ENCODE assay signal across 18 mouse cellular contexts in genomic region chr11:75200935-75201334, GRCm38 (mm10). TPM values are rescaled to one million over a fixed set of nuclear protein-coding genes. Genes with fewer than 3 reads are reported as not detected.
A peak's percentile ranks its signal among the peaks of the same experiment; 100 is the strongest.
DNase-seq lines count a peak whose midpoint lies in the region; ATAC-seq lines count a peak whose summit lies in the region.
"Had no signal": no experiment of that assay in that cellular context is flagged by ENCODE, and none has a peak within 500 bp of the region (broad histone marks: within the 10 kb centered on the region; RNA-seq: fewer than 3 reads in every experiment).

No protein-coding gene starts in this region.

- peaks cover 38% of the 10 kb centered on the region for H3K27me3 ChIP-seq in megakaryocyte, embryonic 14.5 days (replicated peaks)
- peaks cover 27% of the 10 kb centered on the region for H3K27me3 ChIP-seq in liver, embryonic 11.5 days (replicated peaks; ENCODE audit: control insufficient read depth, insufficient read depth, low read length)

- no peak for DNase-seq in frontal cortex, postnatal 25 days (ENCODE audit: low spot score in 2 of 2)
- DNase-seq in layer of hippocampus, adult 9-11 months: peak; percentile 83
- DNase-seq in right cerebral cortex, postnatal 25 days: peak; percentile 73
- DNase-seq in liver, embryonic 11.5 days (ENCODE audit: low spot score): no peak
- DNase-seq: adrenal gland, postnatal 25 days; gastrocnemius, postnatal 10 days; heart, adult 2 months; heart, postnatal 10 days; kidney, adult 9 months; kidney, postnatal 4 days; liver, embryonic 13.5 days had no signal

- H3K4me3 ChIP-seq in megakaryocyte, embryonic 14.5 days (replicated peaks): peak overlapping the region; percentile 20
- H3K4me3 ChIP-seq in liver, embryonic 11.5 days (ENCODE audit: low read depth, low read length): no peak overlapping the region
- H3K4me3 ChIP-seq: embryonic facial prominence, embryonic 12.5 days; forebrain, embryonic 15.5 days; heart, adult 2 months; hindbrain, embryonic 13.5 days; liver, embryonic 13.5 days; neural tube, embryonic 12.5 days had no signal

- no peak overlapping the region for H3K9ac ChIP-seq in liver, embryonic 11.5 days (ENCODE audit: low read depth, low read length)
- H3K9ac ChIP-seq: embryonic facial prominence, embryonic 12.5 days; forebrain, embryonic 15.5 days; liver, embryonic 13.5 days; neural tube, embryonic 12.5 days had no signal

- no peak overlapping the region for H3K27ac ChIP-seq in liver, embryonic 11.5 days (ENCODE audit: low read depth, low read length)
- H3K27ac ChIP-seq: embryonic facial prominence, embryonic 12.5 days; forebrain, embryonic 15.5 days; heart, adult 2 months; hindbrain, embryonic 13.5 days; liver, embryonic 13.5 days; neural tube, embryonic 12.5 days had no signal

- H3K4me1 ChIP-seq in megakaryocyte, embryonic 14.5 days: peaks cover 96% of the 10 kb centered on the region
- peaks cover 22% of the 10 kb centered on the region for H3K4me1 ChIP-seq in liver, embryonic 11.5 days (replicated peaks; ENCODE audit: control insufficient read depth, insufficient read depth, low read length)
- H3K4me1 ChIP-seq: forebrain, embryonic 15.5 days had no signal

- 91% methylated on average over 12 of the region's 12 CpGs for WGBS in liver, embryonic 11.5 days

- H3K36me3 ChIP-seq in megakaryocyte, embryonic 14.5 days (replicated peaks; ENCODE audit: low read length): no peaks in the 10 kb centered on the region
- H3K36me3 ChIP-seq in liver, embryonic 11.5 days (ENCODE audit: control insufficient read depth, insufficient read depth, low read length): no peaks in the 10 kb centered on the region
- H3K36me3 ChIP-seq: embryonic facial prominence, embryonic 12.5 days; forebrain, embryonic 15.5 days; hindbrain, embryonic 13.5 days; liver, embryonic 13.5 days; neural tube, embryonic 12.5 days had no signal

- no peak overlapping the region for H3K4me2 ChIP-seq in liver, embryonic 11.5 days
- H3K4me2 ChIP-seq: embryonic facial prominence, embryonic 12.5 days; forebrain, embryonic 15.5 days; hindbrain, embryonic 13.5 days; liver, embryonic 13.5 days; neural tube, embryonic 12.5 days had no signal

- ATAC-seq in frontal cortex, adult (ENCODE audit: low TSS enrichment): peak; percentile 50
- ATAC-seq in megakaryocyte, adult 5-6 weeks (ENCODE audit: poor library complexity, severe bottlenecking): no peak
- no peak for ATAC-seq in liver, embryonic 11.5 days (replicated peaks; ENCODE audit: low FRiP score)
- ATAC-seq: forebrain, embryonic 15.5 days had no signal

- peaks cover 5% of the 10 kb centered on the region; the same call in 1 of the 2 replicates for H3K9me3 ChIP-seq in megakaryocyte, embryonic 14.5 days
- no peaks in the 10 kb centered on the region for H3K9me3 ChIP-seq in liver, embryonic 11.5 days (ENCODE audit: control insufficient read depth, low read length)
- H3K9me3 ChIP-seq: embryonic facial prominence, embryonic 12.5 days; forebrain, embryonic 15.5 days; hindbrain, embryonic 13.5 days; liver, embryonic 13.5 days; neural tube, embryonic 12.5 days had no signal

RNA-seq across cellular contexts. Expression of gene Rtn4rl1, which starts 7.4 kb away (rescaled TPM):
- 0.29 TPM in 1 of 2 replicates, not detected in the other for polyA plus RNA-seq in megakaryocyte, embryonic 14.5 days (2012; ENCODE audit: insufficient read depth, low replicate concordance)
- total RNA-seq in megakaryocyte, adult 5-6 weeks (2015): 1.2 and 1.3 TPM in 2 replicates
- total RNA-seq in megakaryocyte, adult 5-6 weeks (2017): 0.08 and 0.81 TPM in 2 replicates
- 1.7 and 2.9 TPM in 2 replicates for polyA plus RNA-seq in liver, embryonic 11.5 days (2014; fragmentation: Nextera tagmentation; extraction: Ambion mirVana)

RNA-seq across cellular contexts. Expression of gene Dph1, which starts 9.9 kb away (rescaled TPM):
- 19.5 and 24.9 TPM in 2 replicates for polyA plus RNA-seq in megakaryocyte, embryonic 14.5 days (2012; ENCODE audit: insufficient read depth, low replicate concordance)
- 0.52 and 1.3 TPM in 2 replicates for total RNA-seq in megakaryocyte, adult 5-6 weeks (2015)
- total RNA-seq in megakaryocyte, adult 5-6 weeks (2017): 1.8 and 2.0 TPM in 2 replicates
- polyA plus RNA-seq in liver, embryonic 11.5 days (2014; fragmentation: Nextera tagmentation; extraction: Ambion mirVana): 30.3 and 34.0 TPM in 2 replicates

RNA-seq across cellular contexts. Expression of gene Ovca2, which starts 22.3 kb away (rescaled TPM):
- 1.1 and 4.0 TPM in 2 replicates for polyA plus RNA-seq in megakaryocyte, embryonic 14.5 days (2012; ENCODE audit: insufficient read depth, low replicate concordance)
- 11.5 and 17.2 TPM in 2 replicates for total RNA-seq in megakaryocyte, adult 5-6 weeks (2015)
- total RNA-seq in megakaryocyte, adult 5-6 weeks (2017): 7.8 and 11.0 TPM in 2 replicates
- 24.9 and 32.1 TPM in 2 replicates for polyA plus RNA-seq in liver, embryonic 11.5 days (2014; fragmentation: Nextera tagmentation; extraction: Ambion mirVana)

RNA-seq across cellular contexts. Expression of gene Hic1, which starts 31.6 kb away (rescaled TPM):
- 0.41 TPM in 1 of 2 replicates, not detected in the other for polyA plus RNA-seq in megakaryocyte, embryonic 14.5 days (2012; ENCODE audit: insufficient read depth, low replicate concordance)
- 0.14 TPM in 1 of 2 replicates, not detected in the other for total RNA-seq in megakaryocyte, adult 5-6 weeks (2015)
- total RNA-seq in megakaryocyte, adult 5-6 weeks (2017): 0.04 and 0.07 TPM in 2 replicates
- 2.7 and 3.2 TPM in 2 replicates for polyA plus RNA-seq in liver, embryonic 11.5 days (2014; fragmentation: Nextera tagmentation; extraction: Ambion mirVana)

Comparison
In these comparisons a context has a peak if more than half of its experiments do, and no peak if none do; other contexts are left out.
1. DNase-seq: peak in layer of hippocampus, adult 9-11 months (single experiment) and right cerebral cortex, postnatal 25 days (single experiment); none in frontal cortex, postnatal 25 days (0 of 2) and liver, embryonic 11.5 days (single experiment).